Mouse (Mus musculus): ENCODE data around the gene Atp6v1g3. TPM values are rescaled to one million over a fixed set of nuclear protein-coding genes. Genes with fewer than 3 reads are reported as not detected.

The Atp6v1g3 gene
- total and polyA plus RNA-seq, 3 experiments: not detected

DNA sequence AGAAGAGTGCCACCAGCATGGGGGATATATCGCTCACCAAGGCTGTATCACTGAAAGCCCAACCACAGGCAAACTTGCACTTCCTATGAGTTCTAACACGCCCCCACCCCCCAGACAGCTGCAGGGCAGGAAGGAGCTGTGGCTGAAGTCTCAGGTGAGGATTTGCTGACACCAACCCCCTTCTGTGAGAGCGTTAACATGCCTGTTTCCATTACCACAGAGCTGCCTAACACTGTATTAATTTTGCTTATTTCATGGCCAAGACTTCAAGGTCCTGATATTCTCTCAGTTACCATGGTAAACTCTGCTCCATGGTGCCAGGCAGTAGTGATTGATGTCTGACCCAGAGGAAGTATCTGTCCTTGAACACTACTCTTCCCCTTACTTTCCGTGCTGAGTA lies 26.0 kb downstream of the Atp6v1g3 start:
- H3K9ac ChIP-seq (ENCODE audit: control insufficient read depth, low read depth, low read length, poor library complexity, severe bottlenecking): no peak overlapping the region
- no peaks in the 10 kb centered on the region for H3K4me1 ChIP-seq (ENCODE audit: control insufficient read depth in 1 of 2, insufficient read depth in 2 of 2, low read length in 2 of 2)
- no peak for DNase-seq (ENCODE audit: low read depth, low spot score)
- no peaks in the 10 kb centered on the region; a peak in 1 of 4 replicates for H3K36me3 ChIP-seq (ENCODE audit: control insufficient read depth in 1 of 2, insufficient read depth in 2 of 2, low read length in 2 of 2)
- TF ChIP-seq MAFK (IDR thresholded peaks at IDR 0.05; ENCODE audit: borderline replicate concordance, low read depth, low read length) (no peak), ZKSCAN1 (IDR thresholded peaks at IDR 0.05; ENCODE audit: low read depth, low read length) (no peak), CHD1 (IDR thresholded peaks at IDR 0.05; ENCODE audit: low read depth, low read length) (no peak), HCFC1 (IDR thresholded peaks at IDR 0.05; ENCODE audit: low read depth, low read length) (no peak), USF1 (IDR thresholded peaks at IDR 0.05; ENCODE audit: low read depth, low read length) (no peak), SIN3A (IDR thresholded peaks at IDR 0.05; ENCODE audit: low read length) (no peak), MXI1 (IDR thresholded peaks at IDR 0.05; ENCODE audit: low read depth, low read length) (no peak), MYC (IDR thresholded peaks at IDR 0.05; ENCODE audit: low read depth, low read length) (no peak), E2F4 (IDR thresholded peaks at IDR 0.05; ENCODE audit: borderline replicate concordance, low read depth, low read length) (no peak), POLR2AphosphoS5 (IDR thresholded peaks at IDR 0.05; ENCODE audit: borderline replicate concordance, low read depth, low read length) (no peak), CTCF (IDR thresholded peaks at IDR 0.05 in 2 of 3, conservative IDR thresholded peaks at IDR 0.05 in 1 of 3; ENCODE audit: control insufficient read depth in 1 of 3, insufficient read depth in 1 of 3, low read depth in 2 of 3, low read length in 3 of 3, poor library complexity in 1 of 3, severe bottlenecking in 1 of 3) (no peak), EP300 (IDR thresholded peaks at IDR 0.05; ENCODE audit: low read depth in 1 of 2, low read length in 2 of 2) (no peak), TAL1 (IDR thresholded peaks at IDR 0.05; ENCODE audit: low read length) (no peak), ZC3H11A (IDR thresholded peaks at IDR 0.05; ENCODE audit: low read depth, low read length) (no peak), SMC3 (IDR thresholded peaks at IDR 0.05; ENCODE audit: low read depth, low read length) (no peak), ZNF384 (IDR thresholded peaks at IDR 0.05; ENCODE audit: low read depth, low read length) (no peak)
- H3K79me2 ChIP-seq (ENCODE audit: control insufficient read depth, insufficient read depth, low read length, poor library complexity): no peaks in the 10 kb centered on the region
- H3K9me3 ChIP-seq (replicated peaks; ENCODE audit: insufficient read depth, low read length): no peaks in the 10 kb centered on the region
- no peak overlapping the region for H3K4me3 ChIP-seq (ENCODE audit: control insufficient read depth in 1 of 2, insufficient read depth in 1 of 2, low read depth in 2 of 2, low read length in 2 of 2)
- H3K27ac ChIP-seq (ENCODE audit: control insufficient read depth, low read depth, low read length): no peak overlapping the region
- H3K27me3 ChIP-seq (ENCODE audit: control insufficient read depth in 1 of 2, insufficient read depth in 2 of 2, low read length in 2 of 2): no peaks in the 10 kb centered on the region

DNA sequence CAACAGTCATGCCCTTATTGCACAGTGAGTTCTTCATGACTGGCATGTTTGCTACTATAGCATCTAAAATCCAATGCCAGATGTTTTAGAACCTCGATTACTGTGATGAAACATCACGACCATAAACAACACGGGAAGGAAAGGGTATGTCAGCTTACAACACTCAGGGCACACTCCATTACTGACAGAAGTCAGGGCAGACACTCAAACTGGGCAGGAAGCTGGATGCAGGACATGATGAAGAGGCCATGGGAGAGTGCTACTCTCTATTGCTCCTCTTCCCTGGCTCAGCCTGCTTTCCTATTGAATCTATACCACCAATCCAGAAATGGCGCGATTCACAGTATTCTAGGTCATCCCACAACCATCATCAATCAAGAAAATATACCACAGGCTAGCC lies 28.4 kb downstream of the Atp6v1g3 start:
- no peak for TF ChIP-seq HCFC1 (IDR thresholded peaks at IDR 0.05; ENCODE audit: low read depth, low read length)
- no peak for TF ChIP-seq ELF1 (IDR thresholded peaks at IDR 0.05; ENCODE audit: low read depth, low read length)
- TF ChIP-seq USF1 (IDR thresholded peaks at IDR 0.05; ENCODE audit: low read depth, low read length): no peak
- no peak for TF ChIP-seq TAL1 (IDR thresholded peaks at IDR 0.05; ENCODE audit: low read length)
- TF ChIP-seq UBTF (IDR thresholded peaks at IDR 0.05; ENCODE audit: borderline replicate concordance, insufficient read depth, low read depth, low read length): no peak
- TF ChIP-seq ZC3H11A (IDR thresholded peaks at IDR 0.05; ENCODE audit: low read depth, low read length): no peak
- TF ChIP-seq JUND (IDR thresholded peaks at IDR 0.05; ENCODE audit: low read depth, low read length): no peak
- no peak for TF ChIP-seq MYC (IDR thresholded peaks at IDR 0.05; ENCODE audit: low read depth, low read length)
- no peak for TF ChIP-seq SMC3 (IDR thresholded peaks at IDR 0.05; ENCODE audit: low read depth, low read length)
- no peak for TF ChIP-seq CHD1 (IDR thresholded peaks at IDR 0.05; ENCODE audit: low read depth, low read length)
- TF ChIP-seq TCF12 (IDR thresholded peaks at IDR 0.05; ENCODE audit: low read depth, low read length): no peak
- TF ChIP-seq POLR2AphosphoS2 (IDR thresholded peaks at IDR 0.05; ENCODE audit: low read length): no peak
- TF ChIP-seq ZNF384 (IDR thresholded peaks at IDR 0.05; ENCODE audit: low read depth, low read length): no peak
- no peak for TF ChIP-seq TBP (IDR thresholded peaks at IDR 0.05; ENCODE audit: low read depth, low read length)
- no peak for TF ChIP-seq EP300 (IDR thresholded peaks at IDR 0.05; ENCODE audit: low read depth in 1 of 2, low read length in 2 of 2)
- TF ChIP-seq POLR2AphosphoS5 (IDR thresholded peaks at IDR 0.05; ENCODE audit: borderline replicate concordance, low read depth, low read length): no peak
- TF ChIP-seq KAT2A (conservative IDR thresholded peaks at IDR 0.05; ENCODE audit: low read depth, low read length): no peak
- no peak for TF ChIP-seq E2F4 (IDR thresholded peaks at IDR 0.05; ENCODE audit: borderline replicate concordance, low read depth, low read length)
- no peak for TF ChIP-seq MAFK (IDR thresholded peaks at IDR 0.05; ENCODE audit: borderline replicate concordance, low read depth, low read length)

More for the DNA sequence above, 28.4 kb downstream of the Atp6v1g3 start:
- Histone ChIP-seq H3K36me3 (ENCODE audit: control insufficient read depth in 1 of 2, insufficient read depth in 2 of 2, low read length in 2 of 2) (no peaks in the 10 kb centered on the region; a peak in 1 of 4 replicates), H3K4me3 (ENCODE audit: control insufficient read depth in 1 of 2, insufficient read depth in 1 of 2, low read depth in 2 of 2, low read length in 2 of 2) (no peak overlapping the region), H3K27me3 (ENCODE audit: control insufficient read depth in 1 of 2, insufficient read depth in 2 of 2, low read length in 2 of 2) (no peaks in the 10 kb centered on the region), H3K27ac (ENCODE audit: control insufficient read depth, low read depth, low read length) (no peak overlapping the region), H3K79me2 (ENCODE audit: control insufficient read depth, insufficient read depth, low read length, poor library complexity) (no peaks in the 10 kb centered on the region), H3K4me1 (ENCODE audit: control insufficient read depth in 1 of 2, insufficient read depth in 2 of 2, low read length in 2 of 2) (no peaks in the 10 kb centered on the region), H3K9ac (ENCODE audit: control insufficient read depth, low read depth, low read length, poor library complexity, severe bottlenecking) (no peak overlapping the region), H3K9me3 (replicated peaks; ENCODE audit: insufficient read depth, low read length) (no peaks in the 10 kb centered on the region)
- DNase-seq (ENCODE audit: low read depth, low spot score): no peak

Data from MEL (cell line).